Mouse (Mus musculus) skeletal muscle tissue, adult 2 months (tissue): ENCODE results near the gene Det1.

Source experiments
- DNase-seq: peaks from one replicate; pipeline ENCODE4 v3.0.0-alpha.2; 2012; ENCODE audit warnings: low read depth, low spot score

The Det1 gene

GRCm38 (mm10) chr7:78854051-78854450, 7.0 kb upstream of the Det1 start:
- no peak for DNase-seq

GRCm38 (mm10) chr7:78846066-78846716, 872 bp downstream of the Det1 start:
- no peak for DNase-seq

- DNase-seq = peak; percentile 46
Measured at GRCm38 (mm10) chr7:78841601-78842000, 5.5 kb downstream of the Det1 start.

GRCm38 (mm10) chr7:78837250-78837649, 9.8 kb downstream of the Det1 start:
- DNase-seq = no peak

GRCm38 (mm10) chr7:78835656-78836055, 11.4 kb downstream of the Det1 start:
- DNase-seq = no peak

GRCm38 (mm10) chr7:78827749-78828362, 19.2 kb downstream of the Det1 start:
- peak; percentile 79 for DNase-seq

GRCm38 (mm10) chr7:78826682-78827385, 20.2 kb downstream of the Det1 start:
- DNase-seq = no peak

GRCm38 (mm10) chr7:78818336-78818735, 28.7 kb downstream of the Det1 start:
- no peak for DNase-seq

GRCm38 (mm10) chr7:78814766-78815165, 32.3 kb downstream of the Det1 start:
- DNase-seq = peak; percentile 19

GRCm38 (mm10) chr7:78813791-78814190, 33.3 kb downstream of the Det1 start:
- DNase-seq = no peak

GRCm38 (mm10) chr7:78807192-78807591, 39.9 kb downstream of the Det1 start:
- DNase-seq = no peak

GRCm38 (mm10) chr7:78803841-78804240, 43.2 kb downstream of the Det1 start:
- DNase-seq = no peak

- no peak for DNase-seq
Measured at GRCm38 (mm10) chr7:78799730-78800496, 47.1 kb downstream of the Det1 start.

- DNase-seq = no peak
Measured at GRCm38 (mm10) chr7:78797843-78798455, 49.1 kb downstream of the Det1 start.

GRCm38 (mm10) chr7:78796624-78797023, 50.4 kb downstream of the Det1 start:
- DNase-seq = no peak

GRCm38 (mm10) chr7:78794571-78795092, 52.4 kb downstream of the Det1 start:
- no peak for DNase-seq

- DNase-seq = no peak
Measured at GRCm38 (mm10) chr7:78793895-78794570, 53.0 kb downstream of the Det1 start.

GRCm38 (mm10) chr7:78791359-78792222, 55.5 kb downstream of the Det1 start:
- peak; percentile 56 for DNase-seq

GRCm38 (mm10) chr7:78787793-78788380, 59.2 kb downstream of the Det1 start:
- no peak for DNase-seq
